Mouse (Mus musculus) liver, embryonic 12.5 days (tissue): ENCODE measurements around the gene Hdgfl3. TPM values are rescaled to one million over a fixed set of nuclear protein-coding genes. Genes with fewer than 3 reads are reported as not detected.
A peak's percentile ranks its signal among the peaks of the same experiment; 100 is the strongest.

Experiments used
- ATAC-seq: fragments of 200-750 bp; cut with Nextera tagmentation; 2 replicates; pipeline ENCODE4 v1.8.0; 2017; ENCODE audit warnings: moderate number of reproducible peaks, mild to moderate bottlenecking, moderate library complexity
- H3K27ac ChIP-seq: fragments of 300-500 bp; sonication (generic); 2 replicates; pipeline ENCODE4 v1.5.1; 2016; ENCODE audit warnings: mild to moderate bottlenecking
- H3K27me3 ChIP-seq: fragments of 300-500 bp; sonication (generic); replicated peaks from 2 replicates; pipeline ENCODE4 v1.6.1; 2016; ENCODE audit warnings: mild to moderate bottlenecking, moderate library complexity
- H3K36me3 ChIP-seq: fragments of 300-500 bp; sonication (generic); 2 replicates; pipeline ENCODE4 v1.6.1; 2016; ENCODE audit warnings: mild to moderate bottlenecking, moderate library complexity
- H3K4me1 ChIP-seq: fragments of 300-500 bp; sonication (generic); 2 replicates; pipeline ENCODE4 v1.6.1; 2016
- H3K4me2 ChIP-seq: fragments of 300-500 bp; sonication (generic); 2 replicates; pipeline ENCODE4 v1.6.1; 2016; ENCODE audit warnings: mild to moderate bottlenecking, moderate library complexity
- H3K4me3 ChIP-seq: fragments of 300-500 bp; sonication (generic); 2 replicates; pipeline ENCODE4 v1.5.1; 2016; ENCODE audit warnings: mild to moderate bottlenecking, moderate library complexity
- H3K9ac ChIP-seq: fragments of 300-500 bp; sonication (generic); 2 replicates; pipeline ENCODE4 v1.6.1; 2016; ENCODE audit warnings: mild to moderate bottlenecking, moderate library complexity
- H3K9me3 ChIP-seq: fragments of 300-500 bp; sonication (generic); replicated peaks from 2 replicates; pipeline ENCODE4 v1.6.1; 2016; ENCODE audit warnings: mild to moderate bottlenecking, moderate library complexity
- WGBS: fragments of 180-500 bp; shearing (Covaris S2); methylation state at CpG from one replicate; pipeline ENCODE4 v1.1.7; 2016; ENCODE audit not compliant: insufficient replicate concordance; 5-methylcytosine and 5-hydroxymethylcytosine counted together
- polyA plus RNA-seq: library from polyadenylated mRNA; unstranded; fragments of >200 nt; fragmentation: Nextera tagmentation; extraction: Ambion mirVana; gene quantifications from 2 replicates; pipeline ENCODE4 v1.2.1, GENCODE M21; 2016

Gene Hdgfl3
- polyA plus RNA-seq, 1 experiment from 2014 or later, result 2.0 TPM

DNA sequence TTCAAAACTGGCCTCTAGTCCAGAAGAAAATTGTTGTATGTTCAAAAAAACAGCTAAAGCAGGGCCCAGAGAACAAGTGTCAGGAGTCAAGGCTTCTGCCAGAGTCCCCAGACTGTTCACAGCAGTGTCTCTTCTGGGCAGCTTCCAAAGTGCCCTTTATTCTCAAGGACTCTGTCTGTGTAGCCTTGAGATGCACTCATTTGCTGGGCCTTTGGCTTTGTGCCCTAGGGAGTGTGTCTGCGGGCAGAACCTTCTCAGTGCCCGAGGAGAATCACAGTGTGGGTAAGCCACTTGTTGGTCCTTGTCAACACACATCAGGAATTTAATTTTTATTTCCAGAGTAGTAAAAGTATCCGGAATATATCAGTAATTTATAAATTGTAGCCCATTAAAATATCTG lies 52.7 kb downstream of the Hdgfl3 start:
- H3K27me3 ChIP-seq, result peaks cover 20% of the 10 kb centered on the region; the same call in 1 of the 2 replicates

DNA sequence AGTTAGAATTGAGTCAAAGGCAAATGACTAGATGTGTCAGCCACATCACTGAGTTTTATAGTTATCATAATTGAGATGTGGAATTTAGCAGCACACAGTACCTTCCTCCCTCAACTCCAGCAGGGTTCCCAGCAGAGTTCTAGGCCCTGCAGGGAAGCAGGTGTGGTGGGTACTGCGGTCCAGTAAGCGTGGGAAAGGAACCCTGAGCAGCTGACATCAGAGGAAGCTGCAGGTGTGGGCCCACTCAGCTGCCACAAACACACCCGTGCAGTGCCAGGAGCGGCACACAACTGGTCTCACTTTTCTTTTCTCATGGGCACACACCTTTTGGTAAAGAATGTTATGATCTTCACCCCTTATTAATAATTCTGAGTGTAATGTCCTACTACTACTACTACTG lies 53.5 kb downstream of the Hdgfl3 start:
- 72% methylated on average over 4 of the region's 4 CpGs for WGBS
- no peaks in the 10 kb centered on the region for H3K9me3 ChIP-seq
- H3K4me3 ChIP-seq, result no peak overlapping the region
- no peak overlapping the region for H3K9ac ChIP-seq
- H3K4me2 ChIP-seq, result no peak overlapping the region
- no peak overlapping the region for H3K27ac ChIP-seq
- no peak for ATAC-seq
- H3K27me3 ChIP-seq, result peaks cover 27% of the 10 kb centered on the region; the same call in 1 of the 2 replicates
- H3K4me1 ChIP-seq, result no peaks in the 10 kb centered on the region
- H3K36me3 ChIP-seq, result no peaks in the 10 kb centered on the region

More for the DNA sequence above, 52.7 kb downstream of the Hdgfl3 start:
- WGBS, result 70% methylated on average over 3 of the region's 3 CpGs
- no peaks in the 10 kb centered on the region for H3K9me3 ChIP-seq
- H3K4me1 ChIP-seq, result no peaks in the 10 kb centered on the region
- no peaks in the 10 kb centered on the region for H3K36me3 ChIP-seq
- H3K9ac ChIP-seq, result no peak overlapping the region
- ATAC-seq, result no peak
- H3K4me2 ChIP-seq, result no peak overlapping the region
- no peak overlapping the region for H3K4me3 ChIP-seq
- H3K27ac ChIP-seq, result no peak overlapping the region

DNA sequence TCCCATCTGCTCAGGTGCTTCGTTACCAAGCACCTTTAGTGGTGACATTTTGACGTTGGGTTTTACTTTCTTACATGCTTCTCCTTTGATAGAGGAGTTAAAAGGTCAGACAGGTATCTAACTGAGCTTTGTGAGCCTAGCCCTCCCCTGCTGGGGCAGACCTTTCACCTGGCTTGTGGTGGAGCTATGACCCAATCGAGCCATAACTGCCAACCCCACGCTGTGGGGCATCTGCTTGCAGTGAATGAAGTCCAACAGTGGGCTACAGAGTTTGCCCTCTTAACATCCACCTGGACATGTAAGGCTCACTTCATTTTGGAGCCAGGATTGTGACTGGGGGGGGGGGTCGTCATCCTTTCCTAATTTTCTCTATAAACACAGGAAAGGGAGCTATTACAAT lies 54.0 kb downstream of the Hdgfl3 start:
- Histone ChIP-seq H3K36me3 (no peaks in the 10 kb centered on the region), H3K4me2 (no peak overlapping the region), H3K27me3 (peaks cover 30% of the 10 kb centered on the region; the same call in 1 of the 2 replicates), H3K4me3 (no peak overlapping the region), H3K4me1 (no peaks in the 10 kb centered on the region), H3K9me3 (no peaks in the 10 kb centered on the region), H3K9ac (no peak overlapping the region), H3K27ac (no peak overlapping the region)
- no peak for ATAC-seq
- 72% methylated on average over 5 of the region's 5 CpGs for WGBS

DNA sequence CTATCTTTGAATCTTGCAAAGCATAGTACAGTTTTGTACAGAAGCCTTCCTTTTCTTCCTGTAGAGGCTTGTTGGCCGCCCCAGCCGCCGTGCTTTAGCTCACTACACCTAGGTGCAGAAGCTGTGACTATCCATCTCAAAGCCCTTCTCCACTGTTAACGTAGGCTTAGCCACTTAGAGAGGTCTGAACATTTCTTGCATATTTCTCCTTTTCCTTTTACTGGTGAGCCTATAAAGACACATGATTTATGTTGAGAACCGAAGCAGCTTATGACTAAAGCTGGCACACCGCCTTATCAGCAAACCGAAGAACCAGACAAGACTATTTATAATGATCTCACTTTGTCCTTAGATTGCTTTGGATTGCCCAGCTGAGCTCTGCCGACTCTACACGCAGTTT lies 58.9 kb downstream of the Hdgfl3 start:
- ATAC-seq, result no peak
- 72% methylated on average over 9 of the region's 9 CpGs for WGBS

DNA sequence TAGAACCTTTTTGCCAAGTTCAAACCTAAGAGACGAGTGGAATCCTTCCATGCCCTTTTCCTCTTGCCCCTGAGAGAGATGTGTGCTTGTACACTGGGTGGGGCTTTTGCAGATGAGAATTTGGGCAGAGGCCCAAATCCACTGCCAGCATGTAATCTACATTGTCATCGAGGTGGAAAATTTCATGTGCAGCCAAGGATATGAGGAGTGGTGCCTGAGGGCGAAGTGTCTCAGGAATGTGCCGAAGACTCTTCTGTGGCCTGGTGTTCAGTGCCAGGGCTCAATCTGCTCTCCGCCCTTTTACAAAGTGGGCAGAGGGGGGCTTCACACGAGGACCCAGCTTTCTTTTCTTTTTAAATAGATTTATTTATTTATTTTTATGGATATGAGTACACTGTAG lies 59.6 kb downstream of the Hdgfl3 start:
- 72% methylated on average over 6 of the region's 6 CpGs for WGBS
- no peak overlapping the region for H3K4me3 ChIP-seq
- no peak for ATAC-seq
- H3K4me1 ChIP-seq, result 0 out of 2 replicates have a peak, but pooled peaks cover 4% of the 10 kb centered on the region
- no peaks in the 10 kb centered on the region for H3K9me3 ChIP-seq
- H3K36me3 ChIP-seq, result no peaks in the 10 kb centered on the region
- no peak overlapping the region for H3K4me2 ChIP-seq
- H3K27me3 ChIP-seq, result peaks cover 40% of the 10 kb centered on the region
- no peak overlapping the region for H3K9ac ChIP-seq
- H3K27ac ChIP-seq, result no peak overlapping the region

More for the DNA sequence above, 58.9 kb downstream of the Hdgfl3 start:
- no peaks in the 10 kb centered on the region for H3K9me3 ChIP-seq
- H3K4me2 ChIP-seq, result no peak overlapping the region
- no peaks in the 10 kb centered on the region for H3K36me3 ChIP-seq
- no peak overlapping the region for H3K27ac ChIP-seq
- H3K27me3 ChIP-seq, result peaks cover 33% of the 10 kb centered on the region; the same call in 1 of the 2 replicates
- no peak overlapping the region for H3K9ac ChIP-seq
- H3K4me1 ChIP-seq, result 0 out of 2 replicates have a peak, but pooled peaks cover 4% of the 10 kb centered on the region
- no peak overlapping the region for H3K4me3 ChIP-seq

DNA sequence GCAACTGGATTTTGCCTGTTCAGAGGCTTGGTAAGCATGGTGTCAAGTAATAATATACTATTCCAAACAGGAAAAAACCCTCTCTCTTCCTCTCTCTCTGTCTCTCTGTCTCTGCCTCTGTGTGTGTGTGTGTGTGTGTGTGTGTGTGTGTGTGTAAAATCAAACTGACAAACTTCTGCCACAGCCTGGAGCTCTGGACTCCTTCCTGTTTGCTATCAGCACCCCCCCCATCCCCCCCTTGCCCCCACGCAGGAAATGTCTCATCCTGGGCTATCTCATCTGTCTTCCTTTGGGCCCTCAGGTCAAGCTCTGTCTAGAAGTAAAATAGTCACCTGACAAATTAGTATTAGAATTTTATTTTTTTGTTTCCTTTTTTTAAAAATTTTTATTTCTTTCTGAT lies 60.5 kb downstream of the Hdgfl3 start:
- Histone ChIP-seq H3K9ac (no peak overlapping the region), H3K27ac (no peak overlapping the region)

DNA sequence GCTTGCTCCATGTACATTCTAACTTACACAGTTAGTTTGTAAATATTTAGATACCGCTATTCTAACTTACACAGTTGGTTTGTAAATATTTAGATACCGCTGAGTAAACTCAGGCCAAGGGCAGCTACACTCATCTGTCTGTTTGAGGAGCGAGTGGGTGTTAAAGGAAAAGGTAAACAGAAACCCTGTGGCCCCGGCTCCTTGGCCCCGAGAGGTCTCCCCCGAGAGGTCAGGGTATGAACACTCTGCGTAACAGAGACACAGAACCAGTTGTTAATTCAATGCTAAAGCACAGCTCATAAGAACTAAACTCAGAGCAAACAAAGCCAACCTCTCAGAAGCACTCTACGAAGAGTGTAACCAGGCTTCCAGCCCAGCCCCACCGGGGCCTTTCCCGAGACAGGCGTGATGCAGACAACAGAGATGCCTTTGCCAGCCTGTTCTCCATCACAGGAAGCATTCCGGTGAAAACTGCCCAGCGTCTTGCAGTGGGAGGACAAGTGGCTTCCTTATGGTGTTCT lies 61.7 kb downstream of the Hdgfl3 start:
- no peak overlapping the region for H3K27ac ChIP-seq
- H3K27me3 ChIP-seq, result peaks cover 37% of the 10 kb centered on the region
- no peaks in the 10 kb centered on the region for H3K9me3 ChIP-seq
- H3K9ac ChIP-seq, result no peak overlapping the region
- H3K4me3 ChIP-seq, result no peak overlapping the region
- no peak overlapping the region for H3K4me2 ChIP-seq
- H3K36me3 ChIP-seq, result 0 out of 2 replicates have a peak, but pooled peaks cover 3% of the 10 kb centered on the region
- 0 out of 2 replicates have a peak, but pooled peaks have one; percentile 48 for ATAC-seq
- H3K4me1 ChIP-seq, result 0 out of 2 replicates have a peak, but pooled peaks cover 4% of the 10 kb centered on the region
- WGBS, result 69% methylated on average over 13 of the region's 13 CpGs

More for the DNA sequence above, 60.5 kb downstream of the Hdgfl3 start:
- no peak for ATAC-seq
- Histone ChIP-seq H3K4me3 (no peak overlapping the region), H3K27me3 (peaks cover 46% of the 10 kb centered on the region), H3K4me1 (0 out of 2 replicates have a peak, but pooled peaks cover 4% of the 10 kb centered on the region), H3K9me3 (no peaks in the 10 kb centered on the region), H3K4me2 (no peak overlapping the region), H3K36me3 (0 out of 2 replicates have a peak, but pooled peaks cover 3% of the 10 kb centered on the region)
- 0% methylated on average over 1 of the region's 1 CpGs for WGBS

DNA sequence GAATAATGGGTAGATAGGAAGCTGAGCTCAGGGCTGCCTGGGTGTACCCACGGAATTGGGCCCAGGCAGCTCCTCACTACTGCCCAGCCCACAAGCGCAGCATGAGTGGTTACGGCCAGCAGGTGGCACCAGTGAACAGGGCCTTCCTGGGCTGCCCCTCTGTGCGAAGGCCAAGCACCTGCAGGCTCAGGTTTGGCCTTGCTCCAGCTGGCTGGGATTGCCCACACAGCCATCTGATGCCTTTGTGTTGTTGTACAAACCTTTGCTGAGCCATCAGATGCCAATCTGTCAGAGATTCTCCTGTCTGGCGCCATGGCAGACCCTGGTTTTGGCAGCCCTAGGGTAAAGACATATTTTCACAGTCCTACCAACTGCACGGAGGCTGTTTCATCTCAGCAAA lies 66.1 kb downstream of the Hdgfl3 start:
- Histone ChIP-seq H3K9ac (no peak overlapping the region), H3K27ac (no peak overlapping the region), H3K4me1 (peaks cover 13% of the 10 kb centered on the region), H3K27me3 (peaks cover 39% of the 10 kb centered on the region), H3K9me3 (no peaks in the 10 kb centered on the region), H3K36me3 (0 out of 2 replicates have a peak, but pooled peaks cover 5% of the 10 kb centered on the region), H3K4me2 (no peak overlapping the region), H3K4me3 (no peak overlapping the region)
- peak; percentile 58; the same call in 1 of the 2 replicates for ATAC-seq
- 38% methylated on average over 6 of the region's 6 CpGs for WGBS

- Histone ChIP-seq H3K27ac (no peak overlapping the region), H3K4me2 (no peak overlapping the region), H3K4me1 (peaks cover 17% of the 10 kb centered on the region), H3K36me3 (0 out of 2 replicates have a peak, but pooled peaks cover 5% of the 10 kb centered on the region), H3K9me3 (no peaks in the 10 kb centered on the region), H3K27me3 (peaks cover 46% of the 10 kb centered on the region), H3K9ac (no peak overlapping the region), H3K4me3 (no peak overlapping the region)
- 75% methylated on average over 9 of the region's 9 CpGs for WGBS
- no peak for ATAC-seq
These were observed 66.9 kb downstream of the Hdgfl3 start for GRCm38 (mm10) chr7:81867231-81867930.

DNA sequence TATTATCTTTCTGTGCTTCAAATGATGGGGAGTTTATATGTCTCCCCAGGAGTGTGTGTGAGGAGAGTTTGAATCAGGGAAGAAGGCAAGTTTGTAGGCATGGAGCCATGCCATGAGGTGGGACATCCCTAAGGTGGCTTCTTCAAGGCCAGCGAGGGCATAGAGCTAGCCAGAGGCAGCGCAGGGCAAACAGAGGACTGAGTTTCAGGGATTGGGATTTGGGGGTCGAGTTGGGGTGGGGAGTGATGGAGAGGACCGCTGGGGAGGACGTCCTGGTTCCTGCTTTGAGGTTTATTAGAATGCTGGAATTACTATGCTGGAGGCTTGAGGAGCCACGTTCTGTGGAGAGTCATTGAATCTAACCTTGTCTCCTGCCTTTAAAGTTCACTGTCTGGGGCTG lies 68.3 kb downstream of the Hdgfl3 start:
- Histone ChIP-seq H3K4me2 (no peak overlapping the region), H3K4me3 (no peak overlapping the region), H3K27me3 (peaks cover 61% of the 10 kb centered on the region), H3K9ac (no peak overlapping the region), H3K36me3 (0 out of 2 replicates have a peak, but pooled peaks cover 5% of the 10 kb centered on the region), H3K9me3 (no peaks in the 10 kb centered on the region), H3K27ac (no peak overlapping the region), H3K4me1 (peaks cover 22% of the 10 kb centered on the region)
- no peak for ATAC-seq
- 72% methylated on average over 6 of the region's 6 CpGs for WGBS

- H3K9me3 ChIP-seq, result no peaks in the 10 kb centered on the region
- ATAC-seq, result no peak
- H3K4me3 ChIP-seq, result no peak overlapping the region
- H3K27me3 ChIP-seq, result peaks cover 64% of the 10 kb centered on the region
- 0 out of 2 replicates have a peak, but pooled peaks cover 5% of the 10 kb centered on the region for H3K36me3 ChIP-seq
- no peak overlapping the region for H3K9ac ChIP-seq
- H3K27ac ChIP-seq, result no peak overlapping the region
- WGBS, result 64% methylated on average over 6 of the region's 6 CpGs
- peaks cover 27% of the 10 kb centered on the region for H3K4me1 ChIP-seq
- no peak overlapping the region for H3K4me2 ChIP-seq
These were observed 69.7 kb downstream of the Hdgfl3 start for GRCm38 (mm10) chr7:81864552-81864951.
